Mouse (Mus musculus): ENCODE data around the gene Stkld1.

- TF ChIP-seq CTCF (IDR thresholded peaks at IDR 0.05; ENCODE audit: low read depth, low read length), result no peak
- TF ChIP-seq GATA1 (IDR thresholded peaks at IDR 0.05; ENCODE audit: borderline replicate concordance, low read length), result no peak
- no peak for TF ChIP-seq TAL1 (conservative IDR thresholded peaks at IDR 0.05; ENCODE audit: low read depth, low read length)
- TF ChIP-seq POLR2AphosphoS5 (IDR thresholded peaks at IDR 0.05; ENCODE audit: insufficient replicate concordance, low read depth, low read length), result no peak
- no peak for TF ChIP-seq GATA2 (IDR thresholded peaks at IDR 0.05; ENCODE audit: borderline replicate concordance, low read depth, low read length)
Observed at GRCm38 (mm10) chr2:26905936-26906335, 27.9 kb upstream of the Stkld1 start.

Data from G1E (cell line).